Mouse (Mus musculus) stomach, embryonic 15.5 days (tissue): ENCODE results near the gene Mcm3ap. TPM values are rescaled to one million over a fixed set of nuclear protein-coding genes. Genes with fewer than 3 reads are reported as not detected.
A peak's percentile ranks its signal among the peaks of the same experiment; 100 is the strongest.

Experiments used
- ATAC-seq: fragments of 200-750 bp; cut with Nextera tagmentation; 2 replicates; pipeline ENCODE4 v1.8.0; 2017; ENCODE audit warnings: low read depth, moderate number of reproducible peaks, moderate TSS enrichment; ENCODE audit not compliant: insufficient read depth, low FRiP score
- H3K27ac ChIP-seq: fragments of 300-500 bp; sonication (generic); 2 replicates; pipeline ENCODE4 v1.5.1; 2015; ENCODE audit warnings: mild to moderate bottlenecking, inconsistent platforms
- H3K27me3 ChIP-seq: fragments of 300-500 bp; sonication (generic); replicated peaks from 2 replicates; pipeline ENCODE4 v1.6.1; 2015; ENCODE audit warnings: inconsistent platforms
- H3K36me3 ChIP-seq: fragments of 300-500 bp; sonication (generic); 2 replicates; pipeline ENCODE4 v1.6.1; 2015; ENCODE audit warnings: inconsistent platforms
- H3K4me1 ChIP-seq: fragments of 300-500 bp; sonication (generic); 2 replicates; pipeline ENCODE4 v1.6.1; 2015; ENCODE audit warnings: inconsistent platforms
- H3K4me2 ChIP-seq: fragments of 300-500 bp; sonication (generic); 2 replicates; pipeline ENCODE4 v1.6.1; 2015; ENCODE audit warnings: mild to moderate bottlenecking, inconsistent platforms
- H3K4me3 ChIP-seq: fragments of 300-500 bp; sonication (generic); replicated peaks from 2 replicates; pipeline ENCODE4 v1.5.1; 2015; ENCODE audit warnings: inconsistent platforms
- H3K9ac ChIP-seq: fragments of 300-500 bp; sonication (generic); 2 replicates; pipeline ENCODE4 v1.6.1; 2015; ENCODE audit warnings: inconsistent platforms
- H3K9me3 ChIP-seq: fragments of 300-500 bp; sonication (generic); 2 replicates; pipeline ENCODE4 v1.6.1; 2016; ENCODE audit warnings: inconsistent platforms
- WGBS: fragments of 180-500 bp; shearing (Covaris S2); methylation state at CpG from one replicate; pipeline ENCODE4 v1.1.7; 2015; 5-methylcytosine and 5-hydroxymethylcytosine counted together
- polyA plus RNA-seq: library from polyadenylated mRNA; unstranded; fragments of >200 nt; fragmentation: Nextera tagmentation; extraction: Ambion mirVana; gene quantifications from 2 replicates; pipeline ENCODE4 v1.2.1, GENCODE M21; 2015

Mcm3ap gene
- polyA plus RNA-seq = 41.8 and 42.5 TPM in 2 replicates

DNA sequence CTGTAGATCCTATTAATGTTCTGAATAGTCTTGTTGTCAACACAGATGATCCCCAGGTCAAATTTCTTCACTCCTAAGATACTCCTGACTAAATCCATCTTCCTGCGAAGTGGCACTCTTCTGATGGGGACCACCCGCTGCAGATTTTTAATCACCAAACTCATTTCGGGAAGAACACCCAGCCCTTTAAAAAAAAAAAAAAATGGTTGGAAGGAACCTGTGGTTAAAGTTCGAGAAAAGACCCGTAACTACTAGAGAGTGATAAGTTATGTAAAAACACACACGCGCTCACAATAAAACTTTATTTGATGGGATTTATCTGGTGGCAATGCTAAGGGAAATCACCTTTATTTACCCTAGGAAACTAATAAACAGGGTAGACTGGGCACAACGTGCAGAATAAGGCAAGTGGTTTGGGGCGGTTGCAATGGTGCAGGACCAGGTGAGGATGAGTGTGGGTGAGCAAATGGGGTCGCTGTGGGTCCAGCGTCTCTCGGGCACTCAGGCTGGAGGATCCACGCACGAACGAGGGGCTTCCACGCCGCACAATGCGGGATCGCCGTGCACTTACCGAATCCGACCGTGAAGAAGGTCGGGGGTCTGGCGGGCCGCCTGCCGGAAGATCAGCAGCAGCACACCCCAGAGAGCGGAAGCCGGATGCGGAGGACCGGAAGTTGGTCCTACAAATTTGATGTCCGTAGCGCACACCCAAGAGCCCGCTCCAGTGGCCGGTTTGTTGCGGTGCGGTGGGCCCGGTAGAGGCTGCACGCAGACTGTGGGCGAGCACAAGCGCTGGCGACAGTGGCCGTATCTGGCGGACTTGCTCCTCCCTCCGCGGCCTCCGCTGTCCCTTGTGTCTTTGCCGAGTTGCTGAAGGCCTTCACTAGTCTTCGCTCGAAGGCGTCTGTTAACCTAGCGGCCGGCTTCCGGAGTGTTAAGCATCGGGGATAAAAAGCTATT lies at the start of gene Mcm3ap, which contains the start of gene Ybey:
Gene Mcm3ap, plus strand, starts transcription at position 725 of the 960 bp plus-strand sequence.
Gene Ybey, minus strand, starts transcription at position 912 of the 960 bp plus-strand sequence.
- under 1% methylated on average over 55 of the region's 55 CpGs for WGBS
- H3K36me3 ChIP-seq = 0 out of 2 replicates have a peak, but pooled peaks cover 11% of the 10 kb centered on the region
- H3K27me3 ChIP-seq = no peaks in the 10 kb centered on the region
- H3K27ac ChIP-seq = peak within 1 kb of the TSS; percentile 86
- 0 out of 2 replicates have a peak, but pooled peaks cover 4% of the 10 kb centered on the region for H3K4me1 ChIP-seq
- peak within 1 kb of the TSS; percentile 92 for H3K9ac ChIP-seq
- ATAC-seq = peak; percentile 94
- H3K4me3 ChIP-seq = peak within 1 kb of the TSS; percentile 90
- peak within 1 kb of the TSS; percentile 60 for H3K4me2 ChIP-seq
- H3K9me3 ChIP-seq = no peaks in the 10 kb centered on the region

DNA sequence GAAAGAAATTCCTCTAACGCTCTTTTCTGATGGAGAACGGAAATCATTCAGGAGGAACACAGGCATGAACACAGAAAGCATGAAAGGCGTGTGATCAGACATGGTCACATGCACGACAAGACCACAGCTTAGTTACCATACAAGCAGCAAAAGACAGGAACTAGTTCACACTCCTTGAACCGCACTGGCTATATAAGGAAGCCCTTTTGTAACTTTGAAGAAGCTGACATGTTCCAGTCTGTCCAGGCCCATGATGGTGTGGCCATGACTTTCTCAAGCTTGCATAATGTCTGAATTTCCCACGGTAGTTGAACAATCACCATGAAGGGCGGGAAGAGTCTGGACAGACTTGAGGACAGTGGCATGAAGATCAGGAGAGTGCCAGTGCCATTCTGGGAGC lies 43.1 kb upstream of the Mcm3ap start:
- Histone ChIP-seq H3K36me3 (peaks cover 59% of the 10 kb centered on the region), H3K4me2 (no peak overlapping the region), H3K4me1 (no peaks in the 10 kb centered on the region), H3K9ac (no peak overlapping the region), H3K27me3 (no peaks in the 10 kb centered on the region), H3K9me3 (no peaks in the 10 kb centered on the region), H3K4me3 (no peak overlapping the region), H3K27ac (no peak overlapping the region)
- ATAC-seq = no peak
- 94% methylated on average over 7 of the region's 7 CpGs for WGBS

DNA sequence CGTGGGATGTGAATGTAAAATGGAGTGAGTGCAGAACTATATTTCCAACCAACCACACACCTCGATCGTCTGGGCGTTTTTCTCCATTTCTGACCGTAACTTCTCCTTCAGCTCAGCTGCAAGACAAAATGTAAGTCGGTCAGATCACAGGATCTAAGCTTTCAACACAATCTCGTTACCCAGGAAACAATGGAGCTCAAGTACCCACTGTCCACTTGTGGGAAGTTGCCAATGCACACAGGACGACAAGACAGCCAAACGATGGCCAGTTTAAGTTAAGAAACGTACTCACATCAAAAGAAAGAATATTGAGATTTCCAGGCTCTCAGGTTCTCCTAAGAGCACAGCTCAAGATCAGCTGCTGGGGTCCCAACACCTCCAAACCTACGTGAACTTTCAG lies 34.8 kb upstream of the Mcm3ap start:
- H3K27me3 ChIP-seq = no peaks in the 10 kb centered on the region
- H3K4me2 ChIP-seq = no peak overlapping the region
- no peak overlapping the region for H3K27ac ChIP-seq
- H3K9ac ChIP-seq = no peak overlapping the region
- H3K9me3 ChIP-seq = no peaks in the 10 kb centered on the region
- H3K4me3 ChIP-seq = no peak overlapping the region
- WGBS = 92% methylated on average over 11 of the region's 11 CpGs
- H3K4me1 ChIP-seq = no peaks in the 10 kb centered on the region
- ATAC-seq = no peak
- peaks cover 79% of the 10 kb centered on the region for H3K36me3 ChIP-seq

DNA sequence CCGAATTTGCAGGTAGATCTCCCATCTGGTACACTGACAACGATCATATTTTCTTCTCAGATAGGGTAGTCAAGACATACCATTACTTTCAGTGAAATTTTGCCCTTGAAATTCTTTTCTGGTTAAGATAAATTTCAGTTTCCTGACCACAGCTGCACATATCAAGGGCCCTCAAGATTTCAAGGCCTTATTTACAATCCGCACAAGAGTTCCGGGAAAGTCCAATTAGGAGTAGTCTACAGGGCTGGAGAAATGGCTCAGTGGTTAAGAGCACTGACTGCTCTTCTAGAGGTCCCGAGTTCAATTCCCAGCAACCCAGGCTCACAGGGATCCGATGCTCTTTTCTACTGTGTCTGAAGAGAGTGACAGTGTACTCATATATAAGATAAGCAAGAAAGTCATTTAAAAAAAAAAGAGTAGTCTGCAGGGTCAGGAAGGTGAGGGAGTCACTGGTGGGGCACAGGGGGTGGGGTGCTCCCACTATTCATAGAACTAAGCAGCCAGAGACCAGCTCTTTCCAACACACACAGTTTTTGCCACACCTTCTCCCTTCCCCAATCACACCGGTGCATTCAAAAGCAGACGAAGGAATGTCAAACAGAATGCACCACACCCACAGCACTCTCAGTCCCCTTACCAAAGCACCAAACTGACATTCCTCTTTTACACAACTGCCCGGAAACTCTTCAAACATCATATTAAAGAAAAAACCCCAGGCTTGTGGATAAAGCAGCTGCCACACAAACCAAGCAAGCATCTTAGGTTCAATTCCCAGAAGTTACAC lies 29.4 kb upstream of the Mcm3ap start:
- no peaks in the 10 kb centered on the region for H3K27me3 ChIP-seq
- H3K4me3 ChIP-seq = no peak overlapping the region
- WGBS = 74% methylated on average over 9 of the region's 9 CpGs
- no peak for ATAC-seq
- no peak overlapping the region for H3K4me2 ChIP-seq
- no peaks in the 10 kb centered on the region for H3K9me3 ChIP-seq
- peaks cover 15% of the 10 kb centered on the region for H3K4me1 ChIP-seq
- H3K9ac ChIP-seq = no peak overlapping the region
- peaks cover 34% of the 10 kb centered on the region for H3K36me3 ChIP-seq
- H3K27ac ChIP-seq = peak overlapping the region; percentile 26; the same call in 1 of the 2 replicates

DNA sequence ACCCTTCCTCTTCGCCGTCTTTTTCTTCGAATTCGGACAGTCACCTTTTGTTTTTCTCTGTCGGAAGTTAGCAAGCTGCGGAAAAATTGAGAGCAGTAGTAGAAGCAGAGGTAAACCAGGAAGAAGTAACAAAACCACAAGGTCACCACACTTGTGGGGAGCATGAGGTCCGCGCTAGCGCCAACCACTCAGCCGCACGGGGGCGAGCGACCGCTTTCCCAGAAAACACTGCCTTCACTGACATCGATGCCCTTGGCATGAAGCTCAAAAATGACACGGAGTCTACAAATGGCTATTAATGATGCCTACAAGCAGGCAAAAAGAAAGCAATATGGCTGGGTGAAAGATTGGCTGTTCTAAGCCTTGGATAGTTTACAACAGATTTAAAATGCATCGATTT lies 28.4 kb upstream of the Mcm3ap start, which contains the start of gene AC141477.1:
Gene AC141477.1, minus strand, starts transcription at position 164 of the 400 bp plus-strand sequence.
- peak within 1 kb of the TSS; percentile 26; the same call in 1 of the 2 replicates for H3K27ac ChIP-seq
- no peak within 1 kb of the TSS; the same call in 1 of the 2 replicates for H3K4me2 ChIP-seq
- no peak within 1 kb of the TSS for H3K9ac ChIP-seq
- H3K9me3 ChIP-seq = no peaks in the 10 kb centered on the region
- H3K36me3 ChIP-seq = peaks cover 25% of the 10 kb centered on the region
- no peaks in the 10 kb centered on the region for H3K27me3 ChIP-seq
- H3K4me1 ChIP-seq = peaks cover 15% of the 10 kb centered on the region
- peak within 1 kb of the TSS; percentile 99; the same call in 1 of the 2 replicates for H3K4me3 ChIP-seq
- 92% methylated on average over 17 of the region's 17 CpGs for WGBS
- ATAC-seq = no peak

DNA sequence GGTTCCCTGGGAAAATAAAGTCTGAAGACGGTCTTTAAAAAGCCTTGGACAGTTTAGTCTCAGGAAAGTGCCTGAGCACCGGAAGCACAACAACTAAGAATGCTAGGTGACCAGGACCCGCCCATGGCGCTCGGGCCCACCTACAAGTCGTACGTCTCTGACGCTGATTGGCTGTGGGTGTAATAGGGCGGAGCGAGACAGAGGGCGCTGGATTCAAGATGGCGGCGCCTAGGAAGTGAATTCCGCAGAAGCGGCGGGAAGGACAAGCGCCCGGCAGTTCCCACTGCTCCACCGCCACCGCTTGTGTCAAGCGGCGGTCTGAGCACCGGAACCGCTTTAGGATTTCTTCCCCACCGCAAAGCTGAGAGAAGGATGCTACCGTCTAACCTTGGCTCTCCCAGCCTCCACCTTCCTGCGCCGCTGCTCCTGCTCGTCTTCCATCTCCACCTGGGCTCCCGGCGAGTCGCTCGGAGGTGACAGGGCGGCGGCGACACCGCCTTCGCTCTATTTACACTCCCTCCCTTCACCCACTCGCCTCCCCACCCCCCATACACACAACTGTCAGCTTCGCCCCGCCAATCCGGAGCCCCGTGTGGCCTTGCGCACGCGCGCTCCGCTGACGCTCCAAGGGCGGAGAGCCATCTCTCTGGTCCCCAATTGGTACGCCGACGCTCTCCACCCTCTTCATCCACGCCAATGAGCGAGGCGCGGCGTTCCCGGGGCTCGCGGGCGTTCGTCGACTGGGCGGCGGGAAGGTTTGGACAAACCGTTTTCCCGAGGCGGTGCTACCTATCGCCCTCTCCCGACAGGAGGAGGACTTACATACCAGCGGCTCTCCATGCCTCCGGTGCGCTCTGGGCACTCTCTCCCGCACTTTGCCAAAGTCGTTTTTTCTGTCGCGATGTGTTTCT lies 26.3 kb upstream of the Mcm3ap start, which contains the start of gene Pcnt:
Gene Pcnt, minus strand, starts transcription at position 609 of the 911 bp plus-strand sequence.
- under 1% methylated on average over 78 of the region's 78 CpGs for WGBS

DNA sequence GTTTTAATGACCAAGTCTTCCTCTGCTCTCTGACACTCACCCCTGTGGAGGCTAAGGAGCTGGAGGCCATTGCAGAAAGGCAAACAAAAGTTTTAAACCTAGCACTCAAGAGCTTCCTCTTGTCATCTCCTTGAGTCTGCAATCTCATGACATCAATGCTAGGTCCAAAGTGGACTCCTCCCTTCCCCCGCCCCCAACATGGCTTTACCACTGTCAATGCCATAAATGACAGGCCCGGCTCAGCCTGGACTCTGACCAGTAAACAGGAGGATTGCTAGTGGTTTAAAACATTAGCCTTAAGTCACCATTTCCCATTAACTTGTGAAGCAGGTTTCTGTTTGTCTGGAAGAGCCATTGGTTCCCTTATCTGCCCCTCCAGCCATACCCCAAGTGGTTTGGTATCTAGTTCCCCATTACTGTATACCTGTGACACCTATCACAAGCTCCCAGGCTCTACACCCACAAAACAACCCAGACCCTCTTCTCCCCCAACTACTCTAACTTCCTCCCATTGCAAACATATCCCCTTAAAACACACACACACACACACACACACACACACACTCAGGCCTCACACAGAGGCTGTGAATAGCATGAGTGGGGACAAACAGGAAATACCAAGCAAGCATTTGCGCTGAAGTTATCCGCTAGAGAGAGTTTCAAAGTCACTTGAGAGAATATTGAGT lies 22.6 kb upstream of the Mcm3ap start:
- Histone ChIP-seq H3K36me3 (no peaks in the 10 kb centered on the region), H3K9ac (no peak overlapping the region), H3K4me1 (peaks cover 13% of the 10 kb centered on the region), H3K9me3 (no peaks in the 10 kb centered on the region), H3K4me2 (no peak overlapping the region), H3K4me3 (no peak overlapping the region), H3K27ac (no peak overlapping the region), H3K27me3 (no peaks in the 10 kb centered on the region)
- no peak for ATAC-seq
- WGBS = 73% methylated on average over 4 of the region's 4 CpGs

More for the DNA sequence above, 26.3 kb upstream of the Mcm3ap start, which contains the start of gene Pcnt:
- peak; percentile 99 for ATAC-seq
- no peaks in the 10 kb centered on the region for H3K27me3 ChIP-seq
- peaks cover 8% of the 10 kb centered on the region; the same call in 1 of the 2 replicates for H3K36me3 ChIP-seq
- peak within 1 kb of the TSS; percentile 99 for H3K27ac ChIP-seq
- H3K4me3 ChIP-seq = peak within 1 kb of the TSS; percentile 99
- H3K9me3 ChIP-seq = no peaks in the 10 kb centered on the region
- H3K4me1 ChIP-seq = peaks cover 15% of the 10 kb centered on the region
- H3K9ac ChIP-seq = peak within 1 kb of the TSS; percentile 73; the same call in 1 of the 2 replicates
- H3K4me2 ChIP-seq = peak within 1 kb of the TSS; percentile 67

DNA sequence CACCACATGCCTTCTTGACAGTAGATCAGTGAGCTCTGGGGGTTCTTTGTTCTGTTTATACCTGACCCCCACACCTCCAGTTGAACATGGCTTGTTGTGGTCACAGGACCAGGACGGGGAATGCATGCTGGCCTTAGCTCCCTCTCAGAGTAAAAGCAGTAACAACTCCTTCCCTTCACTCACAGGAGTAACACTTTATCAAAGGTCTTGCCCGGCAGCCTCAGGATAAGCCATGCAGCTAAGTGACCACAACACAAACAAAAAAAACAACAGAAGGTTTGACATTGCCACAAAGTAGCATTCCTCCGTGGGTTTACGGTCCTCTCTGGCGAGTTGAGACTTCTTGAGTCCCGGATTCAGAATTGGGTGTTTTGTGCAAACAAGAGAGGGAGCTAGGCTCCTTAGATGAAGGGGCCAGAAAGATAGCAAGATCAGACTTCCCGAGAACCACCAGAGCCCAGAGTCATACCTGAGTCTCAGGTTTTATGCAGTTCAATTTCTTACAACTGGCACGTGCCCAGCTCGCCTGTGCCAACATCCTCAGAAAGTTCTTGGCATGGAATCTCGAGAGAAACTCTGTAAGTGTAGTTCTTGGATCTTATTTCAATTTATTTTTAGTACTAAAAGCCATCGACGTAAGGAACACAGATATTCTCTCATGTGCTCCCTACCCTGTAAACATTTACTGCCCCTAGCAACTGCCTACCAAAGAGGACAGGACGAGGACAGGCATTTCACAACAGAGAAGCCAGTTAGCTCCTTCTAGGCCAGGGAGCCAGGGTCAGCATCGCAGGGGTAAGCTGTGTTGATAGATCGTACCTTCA lies 21.1 kb upstream of the Mcm3ap start:
- H3K27ac ChIP-seq = no peak overlapping the region
- H3K27me3 ChIP-seq = no peaks in the 10 kb centered on the region
- WGBS = 70% methylated on average over 15 of the region's 15 CpGs
- ATAC-seq = no peak
- H3K9ac ChIP-seq = no peak overlapping the region
- no peak overlapping the region for H3K4me2 ChIP-seq
- no peaks in the 10 kb centered on the region for H3K9me3 ChIP-seq
- no peaks in the 10 kb centered on the region for H3K36me3 ChIP-seq
- H3K4me3 ChIP-seq = no peak overlapping the region
- peaks cover 7% of the 10 kb centered on the region; the same call in 1 of the 2 replicates for H3K4me1 ChIP-seq

DNA sequence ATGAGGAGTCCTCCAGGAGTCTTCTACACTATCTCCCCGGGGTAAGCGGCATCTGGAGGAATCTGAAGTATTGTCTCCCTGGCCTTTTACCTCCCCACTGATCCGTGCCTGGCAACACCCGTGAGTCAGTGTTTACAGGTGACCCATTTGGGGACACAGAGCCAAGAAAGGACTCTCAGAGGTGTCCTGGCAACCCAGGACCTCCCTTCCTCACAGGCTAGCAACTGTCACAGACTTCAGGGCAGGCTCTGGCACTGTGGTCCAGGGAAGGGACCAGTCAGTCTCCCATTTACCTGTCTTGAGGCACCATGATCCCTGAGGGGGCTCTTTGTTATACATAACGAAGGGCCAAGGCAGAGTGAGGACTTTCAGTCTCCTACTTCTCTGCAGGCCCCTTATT lies 19.9 kb upstream of the Mcm3ap start, which contains the start of gene 2610028H24Rik:
Gene 2610028H24Rik, plus strand, starts transcription at position 231 of the 400 bp plus-strand sequence.
- H3K27ac ChIP-seq = no peak within 1 kb of the TSS
- no peak within 1 kb of the TSS for H3K4me2 ChIP-seq
- no peaks in the 10 kb centered on the region for H3K27me3 ChIP-seq
- no peak within 1 kb of the TSS for H3K4me3 ChIP-seq
- ATAC-seq = no peak
- no peaks in the 10 kb centered on the region for H3K4me1 ChIP-seq
- no peak within 1 kb of the TSS for H3K9ac ChIP-seq
- no peaks in the 10 kb centered on the region for H3K36me3 ChIP-seq
- 66% methylated on average over 5 of the region's 5 CpGs for WGBS
- no peaks in the 10 kb centered on the region for H3K9me3 ChIP-seq

DNA sequence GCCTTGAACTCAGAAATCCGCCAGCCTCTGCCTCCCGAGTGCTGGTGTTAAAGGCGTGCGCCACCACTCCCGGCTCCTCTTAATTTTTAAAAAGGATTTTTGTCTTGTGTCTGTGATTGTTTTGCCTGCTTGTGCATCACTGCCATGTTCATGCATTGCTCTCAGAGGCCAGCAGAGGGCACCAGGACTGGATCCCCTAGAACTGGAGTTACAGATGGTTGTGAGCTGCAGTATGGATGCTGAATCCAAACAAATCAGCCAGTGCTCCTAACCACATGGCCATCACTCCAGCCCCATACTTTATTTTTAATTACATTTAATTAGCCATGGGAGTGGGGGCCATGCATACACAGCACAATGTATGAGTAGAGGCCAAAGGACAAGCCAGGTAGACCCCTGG lies 13.4 kb upstream of the Mcm3ap start:
- no peak overlapping the region for H3K4me2 ChIP-seq
- H3K36me3 ChIP-seq = no peaks in the 10 kb centered on the region
- no peaks in the 10 kb centered on the region for H3K9me3 ChIP-seq
- ATAC-seq = no peak
- no peak overlapping the region for H3K9ac ChIP-seq
- no peaks in the 10 kb centered on the region for H3K27me3 ChIP-seq
- no peak overlapping the region for H3K27ac ChIP-seq
- WGBS = 32% methylated on average over 5 of the region's 5 CpGs
- no peaks in the 10 kb centered on the region for H3K4me1 ChIP-seq
- H3K4me3 ChIP-seq = no peak overlapping the region
